Mouse (Mus musculus) intestine, embryonic 14.5 days (tissue): ENCODE data around the gene Pou2f2. TPM values are rescaled to one million over a fixed set of nuclear protein-coding genes. Genes with fewer than 3 reads are reported as not detected.
"Not testable (repeated sequence)": the region's sequence is repeated elsewhere in the genome, so short reads cannot be mapped to it uniquely, and the experiment has no call there.

Experiments used
- ATAC-seq: fragments of 200-750 bp; cut with Nextera tagmentation; replicated peaks from 2 replicates; pipeline ENCODE4 v1.8.0; 2017; ENCODE audit warnings: low read depth, moderate number of reproducible peaks, moderate TSS enrichment, moderate library complexity; ENCODE audit not compliant: low FRiP score, low TSS enrichment
- DNase-seq: peaks from one replicate; pipeline ENCODE4 v3.0.0-alpha.2; 2018; ENCODE audit warnings: low spot score
- H3K27ac ChIP-seq: fragments of 300-500 bp; sonication (generic); 2 replicates; pipeline ENCODE4 v1.5.1; 2014; ENCODE audit warnings: low read depth, mild to moderate bottlenecking, control low read depth
- H3K27me3 ChIP-seq: fragments of 300-500 bp; sonication (generic); replicated peaks from 2 replicates; pipeline ENCODE4 v1.6.1; 2014; ENCODE audit warnings: low read length, control low read depth; ENCODE audit not compliant: control insufficient read depth, insufficient read depth
- H3K36me3 ChIP-seq: fragments of 300-500 bp; sonication (generic); 2 replicates; pipeline ENCODE4 v1.6.1; 2014; ENCODE audit warnings: low read length, control low read depth; ENCODE audit not compliant: control insufficient read depth, insufficient read depth
- H3K4me1 ChIP-seq: fragments of 300-500 bp; sonication (generic); replicated peaks from 2 replicates; pipeline ENCODE4 v1.6.1; 2014; ENCODE audit warnings: low read length, control low read depth, mixed read lengths; ENCODE audit not compliant: control insufficient read depth, insufficient read depth
- H3K4me2 ChIP-seq: fragments of 300-500 bp; sonication (generic); 2 replicates; pipeline ENCODE4 v1.6.1; 2014; ENCODE audit warnings: low read length
- H3K4me3 ChIP-seq: fragments of 300-500 bp; sonication (generic); 2 replicates; pipeline ENCODE4 v1.5.1; 2014; ENCODE audit warnings: low read depth, low read length, control low read depth, mixed read lengths
- H3K9ac ChIP-seq: fragments of 300-500 bp; sonication (generic); 2 replicates; pipeline ENCODE4 v1.6.1; 2014; ENCODE audit warnings: mild to moderate bottlenecking, low read length
- H3K9me3 ChIP-seq: fragments of 300-500 bp; sonication (generic); 2 replicates; pipeline ENCODE4 v1.6.1; 2016; ENCODE audit warnings: low read length, control low read depth; ENCODE audit not compliant: control insufficient read depth
- WGBS: fragments of 180-500 bp; shearing (Covaris S2); extraction: QIAGEN DNeasy Blood & Tissue Kit; methylation state at CpG from one replicate; pipeline ENCODE4 v1.1.7; 2014; 5-methylcytosine and 5-hydroxymethylcytosine counted together
- polyA plus RNA-seq: library from polyadenylated mRNA; unstranded; fragments of >200 nt; fragmentation: Nextera tagmentation; extraction: Ambion mirVana; gene quantifications from 2 replicates; pipeline ENCODE4 v1.2.1, GENCODE M21; 2014

The Pou2f2 gene
- polyA plus RNA-seq, 1 experiment from 2014 or later: 2.1 TPM

- no peak for ATAC-seq
- H3K27me3 ChIP-seq: no peaks in the 10 kb centered on the region
- no peak for DNase-seq
- H3K36me3 ChIP-seq: peaks cover 93% of the 10 kb centered on the region
- 92% methylated on average over 6 of the region's 6 CpGs for WGBS
- no peak overlapping the region for H3K4me3 ChIP-seq
- H3K9ac ChIP-seq: no peak overlapping the region
- no peak overlapping the region for H3K4me2 ChIP-seq
- no peaks in the 10 kb centered on the region for H3K9me3 ChIP-seq
- no peaks in the 10 kb centered on the region for H3K4me1 ChIP-seq
- H3K27ac ChIP-seq: no peak overlapping the region
Observed at GRCm38 (mm10) chr7:25063346-25063745, 116.2 kb downstream of the Pou2f2 start.

GRCm38 (mm10) chr7:25058836-25059235, 120.7 kb downstream of the Pou2f2 start:
- Histone ChIP-seq H3K27ac (no peak overlapping the region), H3K36me3 (peaks cover 96% of the 10 kb centered on the region), H3K27me3 (no peaks in the 10 kb centered on the region), H3K4me3 (no peak overlapping the region), H3K9ac (no peak overlapping the region), H3K4me2 (no peak overlapping the region), H3K9me3 (no peaks in the 10 kb centered on the region), H3K4me1 (no peaks in the 10 kb centered on the region)
- 91% methylated on average over 14 of the region's 14 CpGs for WGBS
- ATAC-seq: no peak
- DNase-seq: no peak

- Histone ChIP-seq H3K36me3 (peaks cover 96% of the 10 kb centered on the region), H3K4me1 (no peaks in the 10 kb centered on the region), H3K9ac (no peak overlapping the region), H3K9me3 (no peaks in the 10 kb centered on the region), H3K4me2 (no peak overlapping the region), H3K27me3 (no peaks in the 10 kb centered on the region), H3K27ac (no peak overlapping the region), H3K4me3 (no peak overlapping the region)
- no peak for ATAC-seq
- 84% methylated on average over 8 of the region's 8 CpGs for whole genome bisulfite sequencing
- no peak for DNase-seq
Observed at GRCm38 (mm10) chr7:25058394-25058793, 121.1 kb downstream of the Pou2f2 start.

- no peaks in the 10 kb centered on the region for H3K4me1 ChIP-seq
- H3K27ac ChIP-seq: no peak overlapping the region
- no peaks in the 10 kb centered on the region for H3K27me3 ChIP-seq
- H3K9me3 ChIP-seq: no peaks in the 10 kb centered on the region
- H3K9ac ChIP-seq: no peak overlapping the region
- no peak overlapping the region for H3K4me2 ChIP-seq
- WGBS: 91% methylated on average over 5 of the region's 5 CpGs
- no peak for ATAC-seq
- DNase-seq: no peak
- H3K4me3 ChIP-seq: no peak overlapping the region
- peaks cover 90% of the 10 kb centered on the region for H3K36me3 ChIP-seq
Observed at GRCm38 (mm10) chr7:25057888-25058287, 121.6 kb downstream of the Pou2f2 start.

- no peak overlapping the region for H3K9ac ChIP-seq
- no peak overlapping the region for H3K27ac ChIP-seq
- ATAC-seq (no peak), DNase-seq (no peak)
- H3K4me2 ChIP-seq: no peak overlapping the region
- WGBS: 65% methylated on average over 4 of the region's 4 CpGs
- H3K36me3 ChIP-seq: peaks cover 87% of the 10 kb centered on the region
- no peak overlapping the region for H3K4me3 ChIP-seq
- H3K4me1 ChIP-seq: no peaks in the 10 kb centered on the region
- no peaks in the 10 kb centered on the region for H3K9me3 ChIP-seq
- H3K27me3 ChIP-seq: no peaks in the 10 kb centered on the region
Observed at GRCm38 (mm10) chr7:25056951-25057350, 122.6 kb downstream of the Pou2f2 start.

- Histone ChIP-seq H3K4me2 (no peak overlapping the region), H3K4me3 (no peak overlapping the region), H3K27me3 (no peaks in the 10 kb centered on the region), H3K27ac (no peak overlapping the region), H3K9me3 (no peaks in the 10 kb centered on the region), H3K36me3 (peaks cover 70% of the 10 kb centered on the region), H3K9ac (no peak overlapping the region), H3K4me1 (no peaks in the 10 kb centered on the region)
- ATAC-seq (no peak), DNase-seq (no peak)
- 71% methylated on average over 3 of the region's 3 CpGs for WGBS
Observed at GRCm38 (mm10) chr7:25052587-25052986, 126.9 kb downstream of the Pou2f2 start.

- no peaks in the 10 kb centered on the region for H3K27me3 ChIP-seq
- ATAC-seq (no peak), DNase-seq (no peak)
- 82% methylated on average over 16 of the region's 16 CpGs for WGBS
- H3K36me3 ChIP-seq: peaks cover 63% of the 10 kb centered on the region
- no peaks in the 10 kb centered on the region for H3K9me3 ChIP-seq
- no peak overlapping the region for H3K27ac ChIP-seq
- H3K4me3 ChIP-seq: no peak overlapping the region
- H3K4me2 ChIP-seq: no peak overlapping the region
- no peak overlapping the region for H3K9ac ChIP-seq
- no peaks in the 10 kb centered on the region for H3K4me1 ChIP-seq
Observed at GRCm38 (mm10) chr7:25049295-25049930, 130.1 kb downstream of the Pou2f2 start.

- H3K9ac ChIP-seq: no peak overlapping the region
- no peaks in the 10 kb centered on the region for H3K9me3 ChIP-seq
- DNase-seq (no peak), ATAC-seq (no peak)
- no peaks in the 10 kb centered on the region for H3K27me3 ChIP-seq
- H3K4me2 ChIP-seq: no peak overlapping the region
- peaks cover 65% of the 10 kb centered on the region for H3K36me3 ChIP-seq
- no peaks in the 10 kb centered on the region for H3K4me1 ChIP-seq
- 92% methylated on average over 8 of the region's 8 CpGs for WGBS
- H3K27ac ChIP-seq: no peak overlapping the region
- no peak overlapping the region for H3K4me3 ChIP-seq
Observed at GRCm38 (mm10) chr7:25047363-25047762, 132.2 kb downstream of the Pou2f2 start.

GRCm38 (mm10) chr7:25044599-25044998, 134.9 kb downstream of the Pou2f2 start:
- not testable (repeated sequence) for H3K9me3 ChIP-seq, ATAC-seq
- 80% methylated on average over 7 of the region's 7 CpGs for WGBS

More at GRCm38 (mm10) chr7:25044599-25044998, 134.9 kb downstream of the Pou2f2 start:
- not testable (repeated sequence) for H3K27me3 ChIP-seq, H3K4me2 ChIP-seq, DNase-seq, H3K27ac ChIP-seq, H3K4me3 ChIP-seq, H3K9ac ChIP-seq, H3K4me1 ChIP-seq
- peaks cover 66% of the 10 kb centered on the region for H3K36me3 ChIP-seq
